9 mouse cellular contexts compared by ENCODE assay signal in genomic region chr7:123214365-123215075, GRCm38 (mm10). TPM values are rescaled to one million over a fixed set of nuclear protein-coding genes. Genes with fewer than 3 reads are reported as not detected.
DNase-seq lines count a peak whose midpoint lies in the region; ATAC-seq lines count a peak whose summit lies in the region.
"Had no signal": no experiment of that assay in that cellular context is flagged by ENCODE, and none has a peak within 500 bp of the region (broad histone marks: within the 10 kb centered on the region; RNA-seq: fewer than 3 reads in every experiment).

Gene Slc5a11 (plus strand): TSS chr7:123214780.

- WGBS in liver, embryonic 13.5 days (ENCODE audit: insufficient replicate concordance), result 35% methylated on average over 8 of the region's 8 CpGs
- 32% methylated on average over 8 of the region's 8 CpGs for WGBS in liver, embryonic 11.5 days
- 32% methylated on average over 8 of the region's 8 CpGs for WGBS in forebrain, embryonic 12.5 days
- 32% methylated on average over 8 of the region's 8 CpGs for WGBS in kidney, embryonic 15.5 days

- H3K27ac ChIP-seq in liver, embryonic 13.5 days, result no peak within 1 kb of the TSS
- no peak within 1 kb of the TSS for H3K27ac ChIP-seq in liver, embryonic 11.5 days (ENCODE audit: low read depth, low read length)
- no peak within 1 kb of the TSS for H3K27ac ChIP-seq in forebrain, embryonic 12.5 days
- H3K27ac ChIP-seq in kidney, embryonic 15.5 days, result peak within 1 kb of the TSS; percentile 66
- H3K27ac ChIP-seq: liver, embryonic 15.5 days had no signal

- no peaks in the 10 kb centered on the region for H3K9me3 ChIP-seq in liver, embryonic 13.5 days (replicated peaks)
- H3K9me3 ChIP-seq in liver, embryonic 11.5 days (ENCODE audit: control insufficient read depth, low read length), result no peaks in the 10 kb centered on the region
- no peaks in the 10 kb centered on the region for H3K9me3 ChIP-seq in forebrain, embryonic 12.5 days
- H3K9me3 ChIP-seq in kidney, embryonic 15.5 days (replicated peaks), result no peaks in the 10 kb centered on the region
- H3K9me3 ChIP-seq: liver, embryonic 15.5 days had no signal

- H3K4me1 ChIP-seq in liver, embryonic 13.5 days (replicated peaks), result 0 out of 2 replicates have a peak, but pooled peaks cover 6% of the 10 kb centered on the region
- H3K4me1 ChIP-seq in liver, embryonic 11.5 days (replicated peaks; ENCODE audit: control insufficient read depth, insufficient read depth, low read length), result peaks cover 4% of the 10 kb centered on the region; the same call in 1 of the 2 replicates
- peaks cover 10% of the 10 kb centered on the region for H3K4me1 ChIP-seq in forebrain, embryonic 12.5 days
- H3K4me1 ChIP-seq in kidney, embryonic 15.5 days, result peaks cover 16% of the 10 kb centered on the region

- no peak within 1 kb of the TSS for H3K4me2 ChIP-seq in liver, embryonic 13.5 days
- H3K4me2 ChIP-seq in liver, embryonic 11.5 days, result no peak within 1 kb of the TSS
- no peak within 1 kb of the TSS for H3K4me2 ChIP-seq in forebrain, embryonic 12.5 days
- 0 out of 2 replicates have a peak within 1 kb of the TSS, but pooled peaks have one; percentile 6 for H3K4me2 ChIP-seq in kidney, embryonic 15.5 days
- H3K4me2 ChIP-seq: liver, embryonic 15.5 days had no signal

- DNase-seq in liver, embryonic 13.5 days, result no peak
- no peak for DNase-seq in liver, embryonic 11.5 days (ENCODE audit: low spot score)
- peak; percentile 22 for DNase-seq in retina, embryonic 14.5 days (ENCODE audit: low spot score)
- DNase-seq in testis, postnatal 14 days (ENCODE audit: low spot score), result no peak
- no peak for DNase-seq in left cerebral cortex, postnatal 14 days (ENCODE audit: low spot score in 2 of 2)
- DNase-seq in left cerebral cortex, adult 18-20 months (ENCODE audit: low spot score in 2 of 2), result no peak

- no peaks in the 10 kb centered on the region for H3K27me3 ChIP-seq in liver, embryonic 13.5 days
- no peaks in the 10 kb centered on the region for H3K27me3 ChIP-seq in liver, embryonic 11.5 days (replicated peaks; ENCODE audit: control insufficient read depth, insufficient read depth, low read length)
- H3K27me3 ChIP-seq in forebrain, embryonic 12.5 days, result no peaks in the 10 kb centered on the region
- no peaks in the 10 kb centered on the region for H3K27me3 ChIP-seq in kidney, embryonic 15.5 days
- H3K27me3 ChIP-seq: liver, embryonic 15.5 days had no signal

- H3K9ac ChIP-seq in liver, embryonic 13.5 days, result no peak within 1 kb of the TSS
- no peak within 1 kb of the TSS for H3K9ac ChIP-seq in liver, embryonic 11.5 days (ENCODE audit: low read depth, low read length)
- no peak within 1 kb of the TSS; the same call in 1 of the 2 replicates for H3K9ac ChIP-seq in forebrain, embryonic 12.5 days
- H3K9ac ChIP-seq in kidney, embryonic 15.5 days, result 0 out of 2 replicates have a peak within 1 kb of the TSS, but pooled peaks have one; percentile 5
- H3K9ac ChIP-seq: liver, embryonic 15.5 days had no signal

- 0 out of 2 replicates have a peak, but pooled peaks have one; percentile 12 for ATAC-seq in liver, embryonic 13.5 days (ENCODE audit: low read depth)
- no peak for ATAC-seq in liver, embryonic 11.5 days (replicated peaks; ENCODE audit: low FRiP score)
- ATAC-seq in forebrain, embryonic 12.5 days (ENCODE audit: low FRiP score), result 0 out of 2 replicates have a peak, but pooled peaks have one; percentile 23
- ATAC-seq in kidney, embryonic 15.5 days (replicated peaks; ENCODE audit: low FRiP score), result peak; percentile 80

- intact Hi-C loops in left cerebral cortex, postnatal 14 days (cut with DNase I), result no loop called here

- H3K4me3 ChIP-seq in liver, embryonic 13.5 days (replicated peaks), result no peak within 1 kb of the TSS
- no peak within 1 kb of the TSS for H3K4me3 ChIP-seq in liver, embryonic 11.5 days (ENCODE audit: low read depth, low read length)
- H3K4me3 ChIP-seq in forebrain, embryonic 12.5 days (replicated peaks), result no peak within 1 kb of the TSS
- no peak within 1 kb of the TSS for H3K4me3 ChIP-seq in kidney, embryonic 15.5 days (replicated peaks)
- H3K4me3 ChIP-seq: liver, embryonic 15.5 days had no signal

- H3K36me3 ChIP-seq in liver, embryonic 13.5 days, result no peaks in the 10 kb centered on the region
- H3K36me3 ChIP-seq in liver, embryonic 11.5 days (ENCODE audit: control insufficient read depth, insufficient read depth, low read length), result no peaks in the 10 kb centered on the region
- no peaks in the 10 kb centered on the region for H3K36me3 ChIP-seq in forebrain, embryonic 12.5 days (replicated peaks)
- H3K36me3 ChIP-seq in kidney, embryonic 15.5 days, result no peaks in the 10 kb centered on the region
- H3K36me3 ChIP-seq: liver, embryonic 15.5 days had no signal

RNA-seq across cellular contexts. Expression of gene Slc5a11, which starts in this region (rescaled TPM):
- polyA plus RNA-seq in liver, embryonic 13.5 days (2015; fragmentation: Nextera tagmentation; extraction: Ambion mirVana), result 0.18 and 0.54 TPM in 2 replicates
- polyA plus RNA-seq in liver, embryonic 11.5 days (2014; fragmentation: Nextera tagmentation; extraction: Ambion mirVana), result 0.35 and 1.9 TPM in 2 replicates
- polyA plus RNA-seq in forebrain, embryonic 12.5 days (2016; fragmentation: Nextera tagmentation; extraction: Ambion mirVana), result 0.11 and 0.13 TPM in 2 replicates
- polyA plus RNA-seq in kidney, embryonic 15.5 days (2015; fragmentation: Nextera tagmentation; extraction: Ambion mirVana), result 2.5 and 3.1 TPM in 2 replicates
- total RNA-seq in left cerebral cortex, postnatal 14 days (2021), result under 1 TPM; 0.17 to 0.42 TPM
- under 1 TPM; 0.26 to 0.47 TPM for total RNA-seq in left cerebral cortex, adult 18-20 months (2021)

Comparison
In these comparisons a context has a peak if more than half of its experiments do, and no peak if none do; other contexts are left out.
1. Peak in ATAC-seq in liver, embryonic 13.5 days; RNA of the gene not detected or under 1 TPM.
2. Peak in ATAC-seq in forebrain, embryonic 12.5 days; RNA of the gene not detected or under 1 TPM.